Mouse (Mus musculus): ENCODE results near the gene 3110082J24Rik.

DNA sequence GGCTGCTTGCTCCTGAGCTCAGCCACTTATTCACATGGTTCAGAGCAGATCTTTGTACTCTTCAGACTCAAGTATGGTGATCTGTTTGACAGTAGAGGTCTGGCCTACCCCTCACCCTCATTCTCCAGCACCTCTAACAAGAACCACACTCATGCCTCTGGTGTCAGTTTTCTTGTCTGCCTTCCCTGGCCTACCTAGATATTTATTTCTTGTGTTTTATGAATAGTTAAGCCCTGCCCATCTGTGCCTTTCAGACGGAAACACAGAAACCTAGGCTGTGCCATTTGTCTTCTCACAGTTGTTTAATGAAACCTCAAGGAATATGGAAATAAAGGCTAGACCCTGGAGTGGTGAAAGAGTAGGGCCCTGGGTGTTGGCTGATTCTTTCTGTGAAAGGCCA lies 12.1 kb upstream of the 3110082J24Rik start:
- TF ChIP-seq CTCF (IDR thresholded peaks at IDR 0.05) (no peak), EP300 (IDR thresholded peaks at IDR 0.05) (no peak)

All from lung, postnatal 0 days (tissue).